Mouse (Mus musculus) intestine, embryonic 14.5 days (tissue): Measurements from ENCODE around the gene Cuedc1. TPM values are rescaled to one million over a fixed set of nuclear protein-coding genes. Genes with fewer than 3 reads are reported as not detected.
A peak's percentile ranks its signal among the peaks of the same experiment; 100 is the strongest.

Experiments
- ATAC-seq: fragments of 200-750 bp; cut with Nextera tagmentation; replicated peaks from 2 replicates; pipeline ENCODE4 v1.8.0; 2017; ENCODE audit warnings: low read depth, moderate number of reproducible peaks, moderate TSS enrichment, moderate library complexity; ENCODE audit not compliant: low FRiP score, low TSS enrichment
- DNase-seq: peaks from one replicate; pipeline ENCODE4 v3.0.0-alpha.2; 2018; ENCODE audit warnings: low spot score
- H3K27ac ChIP-seq: fragments of 300-500 bp; sonication (generic); 2 replicates; pipeline ENCODE4 v1.5.1; 2014; ENCODE audit warnings: low read depth, mild to moderate bottlenecking, control low read depth
- H3K27me3 ChIP-seq: fragments of 300-500 bp; sonication (generic); replicated peaks from 2 replicates; pipeline ENCODE4 v1.6.1; 2014; ENCODE audit warnings: low read length, control low read depth; ENCODE audit not compliant: control insufficient read depth, insufficient read depth
- H3K36me3 ChIP-seq: fragments of 300-500 bp; sonication (generic); 2 replicates; pipeline ENCODE4 v1.6.1; 2014; ENCODE audit warnings: low read length, control low read depth; ENCODE audit not compliant: control insufficient read depth, insufficient read depth
- H3K4me1 ChIP-seq: fragments of 300-500 bp; sonication (generic); replicated peaks from 2 replicates; pipeline ENCODE4 v1.6.1; 2014; ENCODE audit warnings: low read length, control low read depth, mixed read lengths; ENCODE audit not compliant: control insufficient read depth, insufficient read depth
- H3K4me2 ChIP-seq: fragments of 300-500 bp; sonication (generic); 2 replicates; pipeline ENCODE4 v1.6.1; 2014; ENCODE audit warnings: low read length
- H3K4me3 ChIP-seq: fragments of 300-500 bp; sonication (generic); 2 replicates; pipeline ENCODE4 v1.5.1; 2014; ENCODE audit warnings: low read depth, low read length, control low read depth, mixed read lengths
- H3K9ac ChIP-seq: fragments of 300-500 bp; sonication (generic); 2 replicates; pipeline ENCODE4 v1.6.1; 2014; ENCODE audit warnings: mild to moderate bottlenecking, low read length
- H3K9me3 ChIP-seq: fragments of 300-500 bp; sonication (generic); 2 replicates; pipeline ENCODE4 v1.6.1; 2016; ENCODE audit warnings: low read length, control low read depth; ENCODE audit not compliant: control insufficient read depth
- WGBS: fragments of 180-500 bp; shearing (Covaris S2); extraction: QIAGEN DNeasy Blood & Tissue Kit; methylation state at CpG from one replicate; pipeline ENCODE4 v1.1.7; 2014; 5-methylcytosine and 5-hydroxymethylcytosine counted together
- polyA plus RNA-seq: library from polyadenylated mRNA; unstranded; fragments of >200 nt; fragmentation: Nextera tagmentation; extraction: Ambion mirVana; gene quantifications from 2 replicates; pipeline ENCODE4 v1.2.1, GENCODE M21; 2014

The Cuedc1 gene
- polyA plus RNA-seq, 1 experiment from 2014 or later: 16.7 TPM

DNA sequence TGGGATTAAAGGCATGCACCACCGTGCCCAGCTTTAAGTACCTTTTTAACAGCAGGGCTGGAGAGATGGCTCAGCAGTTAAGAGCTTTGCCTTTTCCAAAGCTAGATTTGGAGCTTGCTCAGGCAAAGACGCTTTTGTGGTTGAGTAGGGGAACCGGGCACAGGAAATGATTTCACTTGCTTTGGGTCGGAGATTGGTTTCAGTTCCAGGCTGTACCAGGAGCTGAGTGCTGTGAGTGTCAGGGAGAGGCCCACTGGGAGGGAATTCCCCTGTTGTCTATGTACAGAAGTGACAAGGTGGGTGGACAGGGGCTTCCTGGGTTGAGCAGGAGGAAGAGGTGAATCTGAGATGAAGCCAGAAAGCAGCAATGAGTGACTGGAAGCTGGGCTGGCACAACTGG, 9.5 kb downstream of the Cuedc1 start:
- Histone ChIP-seq H3K9ac (no peak overlapping the region), H3K4me3 (no peak overlapping the region), H3K36me3 (no peaks in the 10 kb centered on the region), H3K27ac (no peak overlapping the region), H3K27me3 (no peaks in the 10 kb centered on the region), H3K9me3 (no peaks in the 10 kb centered on the region), H3K4me1 (peaks cover 16% of the 10 kb centered on the region), H3K4me2 (no peak overlapping the region)
- ATAC-seq (no peak), DNase-seq (no peak)
- 64% methylated on average over 4 of the region's 4 CpGs for WGBS

DNA sequence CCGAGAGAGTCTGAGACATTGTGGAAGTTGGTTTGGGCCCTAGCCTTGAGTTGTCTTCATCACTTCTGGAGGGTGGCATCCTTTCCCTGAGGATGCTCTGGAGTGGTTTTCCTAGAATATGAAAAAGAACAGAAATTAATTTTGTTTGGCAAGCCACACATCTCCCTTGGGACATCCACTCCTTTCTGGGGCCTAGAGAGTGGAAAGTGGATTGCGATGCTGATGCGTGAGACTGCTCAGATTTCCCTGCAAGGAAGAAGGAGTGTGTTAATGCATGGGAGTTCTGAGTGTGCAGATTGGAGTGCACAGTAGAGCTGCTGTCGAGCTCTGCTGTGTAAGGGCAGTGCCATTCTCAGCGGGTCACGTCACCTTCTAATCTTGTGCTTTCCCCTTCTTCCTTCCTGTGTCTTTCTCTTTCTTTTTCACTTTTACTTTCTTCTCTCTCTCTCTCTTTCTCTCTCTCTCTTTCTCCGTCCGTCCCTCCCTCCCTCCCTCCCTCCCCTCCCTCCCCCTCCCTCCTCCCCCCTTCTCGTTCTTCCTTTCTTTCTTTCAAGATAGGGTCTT, 12.3 kb downstream of the Cuedc1 start:
- no peak overlapping the region for H3K4me2 ChIP-seq
- H3K27me3 ChIP-seq: no peaks in the 10 kb centered on the region
- no peak overlapping the region for H3K9ac ChIP-seq
- 61% methylated on average over 9 of the region's 9 CpGs for WGBS
- no peaks in the 10 kb centered on the region for H3K36me3 ChIP-seq
- H3K9me3 ChIP-seq: no peaks in the 10 kb centered on the region
- peaks cover 36% of the 10 kb centered on the region for H3K4me1 ChIP-seq
- DNase-seq (no peak), ATAC-seq (no peak)
- H3K4me3 ChIP-seq: no peak overlapping the region
- H3K27ac ChIP-seq: no peak overlapping the region

DNA sequence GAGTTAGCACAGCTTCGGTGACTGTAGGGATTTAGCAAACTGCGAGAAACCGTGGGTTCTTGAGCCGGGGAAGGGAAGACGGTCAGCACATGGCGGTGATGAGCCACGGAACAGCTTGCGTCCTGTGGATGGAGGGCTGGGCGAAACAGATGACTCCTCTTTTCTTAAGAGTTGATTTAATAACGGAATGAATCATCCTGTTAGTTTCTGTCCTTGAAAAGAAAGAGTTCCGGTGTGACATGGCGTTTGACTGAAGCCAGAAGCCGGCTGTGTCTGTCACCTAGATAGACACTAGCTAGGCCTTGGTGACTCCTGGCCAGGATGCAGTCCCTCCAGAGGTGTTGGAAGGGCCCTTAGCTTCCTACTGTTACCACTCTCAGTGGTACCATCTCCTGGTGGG, 14.2 kb downstream of the Cuedc1 start:
- Histone ChIP-seq H3K4me3 (no peak overlapping the region), H3K27me3 (no peaks in the 10 kb centered on the region), H3K36me3 (no peaks in the 10 kb centered on the region), H3K4me1 (peaks cover 43% of the 10 kb centered on the region), H3K9me3 (no peaks in the 10 kb centered on the region), H3K9ac (no peak overlapping the region), H3K27ac (no peak overlapping the region), H3K4me2 (no peak overlapping the region)
- DNase-seq (no peak), ATAC-seq (no peak)
- WGBS: 43% methylated on average over 13 of the region's 13 CpGs

DNA sequence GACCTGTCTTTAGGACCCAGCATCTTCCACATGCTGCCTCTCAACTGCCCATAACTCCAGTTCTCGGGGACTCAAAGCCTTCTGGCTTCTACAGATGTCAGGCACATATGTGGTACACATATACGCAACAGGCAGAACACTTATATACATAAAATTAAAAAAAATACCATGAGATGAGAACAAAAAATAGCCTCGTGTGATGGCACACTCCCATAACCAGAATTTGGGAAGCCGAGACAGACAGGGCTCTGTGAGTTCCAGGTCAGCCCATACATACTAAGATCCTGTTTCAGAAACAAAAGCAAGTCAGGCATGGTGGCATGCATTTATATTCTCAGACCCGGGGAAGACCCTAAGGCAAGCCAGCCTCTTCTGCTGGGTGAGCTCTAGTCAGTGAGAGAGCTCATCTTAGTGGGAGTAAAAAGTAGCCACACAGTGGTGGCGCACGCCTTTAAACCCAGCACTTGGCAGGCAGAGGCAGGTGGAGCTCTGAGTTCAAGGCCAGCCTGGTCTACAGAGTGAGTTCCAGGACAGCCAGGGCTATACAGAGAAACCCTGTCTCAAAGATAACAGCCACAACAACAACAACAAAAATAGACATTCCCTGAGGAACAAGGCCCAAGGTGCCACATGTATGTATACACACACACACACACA, 14.9 kb downstream of the Cuedc1 start:
- 81% methylated on average over 7 of the region's 7 CpGs for WGBS
- no peak overlapping the region for H3K9ac ChIP-seq
- peaks cover 51% of the 10 kb centered on the region for H3K4me1 ChIP-seq
- no peak overlapping the region for H3K4me3 ChIP-seq
- no peak for DNase-seq
- H3K4me2 ChIP-seq: no peak overlapping the region
- H3K27me3 ChIP-seq: no peaks in the 10 kb centered on the region
- no peaks in the 10 kb centered on the region for H3K36me3 ChIP-seq
- no peaks in the 10 kb centered on the region for H3K9me3 ChIP-seq
- no peak for ATAC-seq
- H3K27ac ChIP-seq: no peak overlapping the region

DNA sequence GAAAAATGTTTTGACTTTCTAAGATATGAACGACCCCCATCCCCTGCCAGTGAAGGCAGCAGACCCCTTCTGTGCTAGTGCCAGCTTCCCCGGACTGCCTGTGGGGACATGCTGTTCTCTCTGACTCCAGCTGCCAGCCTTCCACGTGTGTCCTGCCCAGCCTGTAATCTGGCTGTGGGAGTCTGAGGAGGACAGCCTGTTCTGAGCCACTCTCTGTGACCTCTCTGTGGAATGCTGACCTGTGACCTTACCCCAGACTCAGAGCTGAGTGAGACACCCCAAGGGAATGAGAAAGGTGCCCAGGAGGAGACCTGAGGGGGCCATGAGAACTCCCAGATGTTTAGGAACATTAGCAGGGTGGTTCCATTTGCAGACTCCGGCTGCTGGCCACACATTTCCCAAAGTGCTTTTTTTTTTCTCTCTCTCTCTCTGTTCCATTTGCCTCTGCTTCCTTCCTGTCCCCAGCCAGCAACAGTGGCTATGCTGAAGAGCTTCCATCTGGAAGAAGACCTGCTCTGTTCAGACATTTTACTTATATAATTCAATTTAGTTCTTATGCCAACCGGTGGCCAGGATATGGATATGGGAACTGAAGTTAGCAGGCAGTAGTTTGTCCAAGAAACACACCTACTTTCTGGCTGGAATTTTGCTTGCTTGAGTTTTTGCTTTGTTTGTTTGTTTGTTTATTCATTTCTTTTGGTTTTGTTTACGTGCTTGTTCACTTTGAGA, 15.8 kb downstream of the Cuedc1 start:
- no peak for DNase-seq

DNA sequence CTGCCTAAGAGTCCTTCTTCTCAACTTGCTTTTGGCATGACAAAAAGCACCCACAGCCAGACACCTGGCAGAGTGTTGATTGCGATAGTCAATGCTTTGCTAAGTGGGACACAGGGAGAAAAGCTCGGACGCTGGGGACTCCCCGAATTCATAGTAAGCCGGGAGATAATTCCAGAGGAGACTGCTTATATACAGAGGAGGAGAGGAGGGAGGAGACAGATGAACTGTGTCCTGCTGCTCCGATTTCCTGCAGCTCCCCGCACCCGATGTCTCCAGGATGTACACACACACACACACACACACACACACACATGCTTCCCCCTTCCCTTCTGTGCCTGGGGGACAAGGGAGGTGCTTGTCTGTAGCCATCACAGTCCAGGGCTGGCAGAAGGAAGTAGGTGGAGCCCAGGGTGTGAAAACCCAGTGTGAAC, 17.0 kb downstream of the Cuedc1 start:
- no peak overlapping the region for H3K4me3 ChIP-seq
- H3K27me3 ChIP-seq: no peaks in the 10 kb centered on the region
- H3K36me3 ChIP-seq: no peaks in the 10 kb centered on the region
- no peak for DNase-seq
- WGBS: 18% methylated on average over 8 of the region's 8 CpGs
- peak overlapping the region; percentile 54 for H3K27ac ChIP-seq
- peaks cover 68% of the 10 kb centered on the region for H3K4me1 ChIP-seq
- ATAC-seq: no peak; the same call in 1 of the 2 replicates
- no peak overlapping the region for H3K9ac ChIP-seq
- peak overlapping the region; percentile 30; the same call in 1 of the 2 replicates for H3K4me2 ChIP-seq
- no peaks in the 10 kb centered on the region for H3K9me3 ChIP-seq

More for the DNA sequence above, 15.8 kb downstream of the Cuedc1 start:
- peaks cover 60% of the 10 kb centered on the region for H3K4me1 ChIP-seq
- H3K4me3 ChIP-seq: no peak overlapping the region
- H3K4me2 ChIP-seq: no peak overlapping the region
- H3K9me3 ChIP-seq: no peaks in the 10 kb centered on the region
- 41% methylated on average over 6 of the region's 6 CpGs for WGBS
- H3K36me3 ChIP-seq: no peaks in the 10 kb centered on the region
- no peaks in the 10 kb centered on the region for H3K27me3 ChIP-seq
- no peak overlapping the region for H3K9ac ChIP-seq
- ATAC-seq: no peak
- H3K27ac ChIP-seq: peak overlapping the region; percentile 54

DNA sequence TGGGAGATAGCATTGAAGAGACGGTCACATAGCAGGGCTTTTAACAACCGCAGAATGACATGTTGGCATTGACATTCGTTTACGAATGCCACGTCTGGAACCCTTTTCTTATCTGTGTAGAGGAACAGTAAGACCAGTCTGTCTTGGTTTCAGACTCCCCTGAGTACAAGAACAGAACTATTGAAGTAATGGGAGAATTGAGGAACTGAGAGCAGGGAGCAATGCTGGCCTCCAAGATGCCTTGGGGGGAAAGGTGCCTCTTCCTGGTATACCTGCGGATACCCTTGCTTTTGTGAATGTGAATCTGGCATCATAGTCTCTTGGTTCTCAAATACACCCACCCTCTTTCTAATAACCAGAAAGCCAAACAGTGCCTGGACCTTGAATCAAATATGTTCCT, 18.7 kb downstream of the Cuedc1 start:
- 85% methylated on average over 6 of the region's 6 CpGs for WGBS
- ATAC-seq: no peak
- H3K27ac ChIP-seq: 0 out of 2 replicates have a peak overlapping the region, but pooled peaks have one; percentile 82

DNA sequence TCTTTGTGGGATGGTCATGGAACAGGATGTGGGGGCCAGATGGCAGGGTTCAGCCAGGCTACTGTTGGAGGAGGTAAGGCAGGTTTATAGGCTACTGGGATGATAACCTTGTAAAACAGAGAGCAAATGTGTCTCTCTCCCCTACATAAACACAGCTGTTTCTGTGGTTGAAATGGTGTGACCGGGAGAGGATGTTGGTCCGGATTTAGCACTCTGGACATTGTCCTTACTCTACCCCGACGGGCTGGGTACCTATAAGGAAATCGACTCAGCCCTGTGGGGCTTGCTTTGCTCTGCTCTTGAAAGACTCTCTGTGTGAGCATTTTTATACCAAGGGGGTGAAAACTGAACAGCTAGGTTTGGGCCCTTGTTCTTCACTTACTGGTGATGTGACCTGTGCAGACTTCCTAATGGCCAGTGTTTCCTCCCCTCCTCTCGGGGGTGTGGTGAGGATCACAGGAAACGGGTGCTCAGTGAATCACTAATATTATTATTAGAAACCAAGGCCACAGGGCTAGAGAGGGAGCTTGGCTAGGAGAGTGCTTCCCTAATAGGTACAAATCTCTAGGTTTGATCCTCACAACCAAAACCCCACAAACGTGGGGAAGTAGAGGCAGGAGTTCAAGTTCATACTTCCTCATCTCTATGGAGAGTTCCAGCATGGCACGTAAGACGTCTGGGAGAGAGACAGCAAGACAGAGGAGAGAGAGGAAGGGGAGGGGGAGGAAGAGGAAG, 19.7 kb downstream of the Cuedc1 start:
- 28% methylated on average over 10 of the region's 10 CpGs for WGBS
- Histone ChIP-seq H3K9ac (no peak overlapping the region), H3K9me3 (no peaks in the 10 kb centered on the region), H3K27me3 (no peaks in the 10 kb centered on the region), H3K4me1 (peaks cover 66% of the 10 kb centered on the region), H3K36me3 (no peaks in the 10 kb centered on the region), H3K27ac (peak overlapping the region; percentile 82), H3K4me2 (no peak overlapping the region), H3K4me3 (no peak overlapping the region)
- DNase-seq: no peak
- ATAC-seq: no peak

More for the DNA sequence above, 18.7 kb downstream of the Cuedc1 start:
- no peak overlapping the region for H3K9ac ChIP-seq
- H3K4me1 ChIP-seq: peaks cover 74% of the 10 kb centered on the region
- no peak overlapping the region for H3K4me3 ChIP-seq
- no peaks in the 10 kb centered on the region for H3K36me3 ChIP-seq
- DNase-seq: no peak
- no peak overlapping the region for H3K4me2 ChIP-seq
- H3K27me3 ChIP-seq: no peaks in the 10 kb centered on the region
- no peaks in the 10 kb centered on the region for H3K9me3 ChIP-seq
